Mouse (Mus musculus) E14TG2a.4 (cell line): ENCODE data around the gene Gabbr2.

Experiments
- CTCF ChIP-seq: conservative IDR thresholded peaks from 2 replicates; pipeline ENCODE4 v1.5.1; 2014; ENCODE audit warnings: low read length
- NANOG ChIP-seq: IDR thresholded peaks from 2 replicates; pipeline ENCODE4 v1.6.1; 2014; ENCODE audit warnings: borderline replicate concordance, low read length, mixed read lengths

DNA sequence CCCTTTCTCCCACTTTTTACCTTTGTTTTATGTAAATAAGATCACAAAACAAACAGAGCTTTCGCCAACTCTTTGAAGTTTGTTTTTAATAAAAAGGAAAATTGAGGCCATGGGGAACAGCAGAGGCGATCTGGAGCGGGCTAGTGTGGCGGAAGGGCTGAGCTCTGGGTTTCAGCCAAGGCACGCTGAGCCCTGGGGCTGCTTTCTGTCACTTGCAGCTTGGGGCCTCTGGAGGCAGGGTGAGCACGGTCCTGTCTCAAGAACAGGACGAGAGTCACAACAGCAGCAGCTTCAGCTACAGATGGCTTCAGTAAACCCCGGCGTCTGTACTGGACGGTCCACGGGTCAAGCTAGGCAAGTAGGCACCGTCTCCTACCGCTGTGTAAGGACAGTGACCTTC lies 132.8 kb downstream of the Gabbr2 start:
- TF ChIP-seq CTCF (no peak), NANOG (no peak)
